Mouse (Mus musculus) myocyte (in vitro differentiated cells): ENCODE measurements at regions not wholly inside any gene's neighbourhood (a gene's known extent, or its start where the extent isn't known, plus 50 kb on each side); places are given as distances from the start of the nearest gene placed in this dataset.
"Not testable (repeated sequence)": the region's sequence is repeated elsewhere in the genome, so short reads cannot be mapped to it uniquely, and the experiment has no call there.

Source experiments
- CEBPB ChIP-seq: IDR thresholded peaks from 2 replicates; pipeline ENCODE4 v1.6.1; 2011; ENCODE audit warnings: mild to moderate bottlenecking, moderate library complexity; ENCODE audit not compliant: poor library complexity, insufficient read depth, severe bottlenecking
- E2F4 ChIP-seq: IDR thresholded peaks from one replicate; pipeline ENCODE4 v1.6.1; 2011; ENCODE audit warnings: mild to moderate bottlenecking, control low read depth, moderate library complexity; ENCODE audit not compliant: insufficient read depth
- MAX ChIP-seq: IDR thresholded peaks from one replicate; pipeline ENCODE4 v1.6.1; 2011; ENCODE audit warnings: low read depth, mild to moderate bottlenecking, control low read depth
- MYOD1 ChIP-seq, 3 experiments: IDR thresholded peaks; one replicate each; pipeline ENCODE4 v1.6.1; 2011; ENCODE audit warnings: control low read depth in 2 of 3, low read depth in 2 of 3, mild to moderate bottlenecking in 2 of 3, moderate library complexity in 1 of 3; ENCODE audit not compliant: insufficient read length in 2 of 3, control insufficient read depth in 1 of 3
- POLR2A ChIP-seq: IDR thresholded peaks from one replicate; pipeline ENCODE4 v1.6.1; 2011; ENCODE audit warnings: low read depth, mild to moderate bottlenecking, control low read depth, moderate library complexity; ENCODE audit not compliant: insufficient read length
- POLR2AphosphoS2 ChIP-seq: IDR thresholded peaks from one replicate; pipeline ENCODE4 v1.6.1; 2011; ENCODE audit warnings: low read depth, control low read depth; ENCODE audit not compliant: insufficient read length
- REST ChIP-seq: IDR thresholded peaks from one replicate; pipeline ENCODE4 v1.6.1; 2011; ENCODE audit warnings: mild to moderate bottlenecking, control low read depth, moderate library complexity; ENCODE audit not compliant: insufficient read depth, insufficient read length
- TCF12 ChIP-seq: IDR thresholded peaks from one replicate; pipeline ENCODE4 v1.6.1; 2011; ENCODE audit warnings: mild to moderate bottlenecking, control low read depth; ENCODE audit not compliant: poor library complexity, insufficient read depth, severe bottlenecking
- TCF3 ChIP-seq: IDR thresholded peaks from one replicate; pipeline ENCODE4 v1.6.1; 2011; ENCODE audit warnings: low read depth, control low read depth; ENCODE audit not compliant: insufficient read length
- USF1 ChIP-seq: IDR thresholded peaks from one replicate; pipeline ENCODE4 v1.6.1; 2011; ENCODE audit warnings: low read depth, mild to moderate bottlenecking, control low read depth, moderate library complexity

DNA sequence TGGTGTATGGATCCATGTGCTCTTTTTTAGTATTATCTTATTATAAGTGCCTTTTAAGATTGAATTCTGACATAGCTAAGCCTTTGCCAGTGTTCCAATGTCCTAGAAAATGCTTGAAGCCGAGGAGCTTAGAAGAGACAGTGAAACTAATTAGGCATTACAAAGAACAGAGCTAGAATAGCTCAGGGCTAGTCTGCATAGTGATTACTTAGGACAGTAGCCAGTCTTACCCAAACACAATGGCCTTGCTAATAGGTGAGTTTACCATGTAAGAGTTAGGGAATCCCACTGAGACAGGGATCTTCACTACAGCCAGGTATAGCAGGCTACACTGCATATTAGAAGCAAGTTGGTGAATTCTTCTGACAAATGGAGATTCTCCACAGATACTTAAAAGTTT lies 261.6 kb downstream of the Aasdhppt start:
- not testable (repeated sequence) for TF ChIP-seq E2F4; TCF12; USF1; MYOD1 (IDR thresholded peaks at IDR 0.05; ENCODE audit: control insufficient read depth in 1 of 3, insufficient read length in 2 of 3, low read depth in 2 of 3); POLR2AphosphoS2; POLR2A; CEBPB; REST; MAX; TCF3
